Mouse (Mus musculus) activated CD4-positive, CD25-positive, alpha-beta regulatory T cell, adult 9 weeks (primary cell): Measurements from ENCODE around the gene Fbxl15. TPM values are rescaled to one million over a fixed set of nuclear protein-coding genes. Genes with fewer than 3 reads are reported as not detected.

Experiments
- polyA plus RNA-seq: library from polyadenylated mRNA; unstranded; fragments of 100-300 nt; shearing (Covaris generic); gene quantifications from one replicate; pipeline ENCODE4 v1.2.1, GENCODE M21; 2017

The Fbxl15 gene
- polyA plus RNA-seq = 5.4 TPM

GRCm38 (mm10) chr19:46328081-46329030 is at the start of gene Fbxl15:
Gene Fbxl15, plus strand, starts transcription at chr19:46328184.

DNA sequence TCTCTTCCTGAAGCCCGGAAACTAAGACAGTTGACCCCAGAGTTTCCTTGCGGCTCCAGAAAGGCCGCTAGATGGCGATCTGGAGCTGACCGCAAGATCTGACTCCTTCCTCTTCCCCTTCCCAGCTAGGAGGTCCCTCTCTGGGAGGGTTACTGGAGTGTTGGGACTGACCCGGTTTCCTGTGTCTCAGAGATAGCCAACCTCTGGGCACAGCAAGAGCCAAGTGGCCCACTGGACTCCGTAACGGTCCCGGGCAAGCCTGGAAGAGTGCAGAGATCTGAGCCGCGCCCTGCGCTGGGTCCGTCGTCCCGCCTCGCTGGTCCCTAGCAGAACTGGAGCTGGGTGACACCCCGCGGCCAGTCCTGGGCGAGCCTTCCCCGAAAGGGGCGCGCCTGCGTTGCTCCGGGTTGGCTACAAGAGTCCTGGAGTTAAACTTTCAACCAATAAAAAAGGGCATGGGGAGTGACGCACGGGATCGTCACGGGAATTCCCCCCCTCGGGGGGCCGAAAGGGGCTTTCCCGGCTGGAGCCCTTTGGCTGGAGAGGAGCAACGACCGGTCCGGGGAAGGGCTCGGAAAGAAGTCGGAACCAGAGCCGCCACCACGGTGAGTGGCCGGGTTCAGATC is 23.7 kb upstream of the Fbxl15 start, which contains the start of gene Nfkb2:
Gene Nfkb2 (plus strand): TSS at position 105 of the 626 bp plus-strand sequence.

GRCm38 (mm10) chr19:46326756-46327305 is 1.2 kb upstream of the Fbxl15 start, which contains the start of gene Psd:
Gene Psd, minus strand, starts transcription at chr19:46327156.

DNA sequence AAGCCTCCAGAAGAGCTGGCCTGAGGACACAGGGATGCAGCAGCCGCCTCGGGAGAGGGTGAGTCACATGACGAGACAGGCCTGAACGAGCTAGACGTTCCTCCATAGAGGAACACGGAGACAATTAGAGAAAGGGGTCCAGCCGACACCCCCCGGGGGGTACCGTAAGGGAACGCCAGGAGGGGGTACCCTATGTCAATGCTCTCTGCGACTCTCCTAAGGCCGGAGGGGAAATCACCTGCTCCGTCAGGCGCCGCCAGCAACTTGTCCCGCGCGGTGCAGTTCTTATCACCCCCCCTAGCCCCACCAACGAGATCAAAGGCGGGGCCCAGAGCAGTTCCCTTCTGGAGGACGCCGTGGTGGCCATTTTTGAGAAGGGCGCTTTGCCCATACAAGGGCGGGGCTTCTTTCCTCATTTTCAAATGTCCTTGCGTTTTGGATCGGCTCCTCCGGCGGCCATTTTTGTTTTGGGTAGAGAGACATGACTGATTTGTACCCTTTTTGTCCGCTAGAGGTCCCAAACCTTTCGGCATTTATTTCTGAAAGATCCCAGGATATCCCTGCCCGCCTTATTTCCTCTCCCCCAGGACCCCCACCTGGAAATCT is 10.4 kb downstream of the Fbxl15 start, which contains the start of gene Cuedc2:
Gene Cuedc2 (minus strand): TSS at position 372 of the 606 bp plus-strand sequence.

DNA sequence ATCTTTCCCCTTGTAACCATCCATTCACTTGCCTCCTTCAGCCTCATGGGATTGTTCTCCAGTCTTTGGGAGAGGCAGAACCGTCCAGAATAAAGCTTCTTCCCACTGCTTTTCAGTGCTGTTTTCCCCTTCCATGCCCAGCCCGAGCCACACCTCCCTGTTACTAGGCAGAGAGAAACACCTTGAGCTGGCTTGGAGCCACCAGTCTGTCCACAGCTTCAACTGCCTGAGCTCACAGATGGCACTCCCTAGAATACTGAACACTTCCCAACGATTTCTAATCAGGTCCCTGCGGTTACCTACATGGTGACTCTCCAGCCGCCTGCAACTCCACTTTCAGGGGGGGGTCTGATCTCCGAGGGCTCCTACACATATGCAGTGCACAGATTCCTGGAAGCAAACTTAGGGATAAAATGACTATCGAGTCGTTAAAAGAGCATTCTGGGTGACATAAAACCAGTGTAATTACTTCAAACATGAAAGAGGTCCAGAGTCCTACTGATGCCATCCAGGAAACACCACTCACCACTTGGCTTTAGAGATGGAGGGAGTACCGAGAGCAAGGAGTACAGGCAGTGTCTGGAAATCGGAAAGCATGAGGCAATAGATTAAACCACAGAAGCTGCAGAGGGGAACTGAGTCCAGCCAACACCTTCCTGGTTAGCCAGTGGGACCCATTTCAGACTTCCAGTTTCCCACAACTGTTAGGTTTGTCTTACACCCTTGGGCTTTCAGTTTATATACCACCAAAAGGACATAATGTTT is 22.4 kb downstream of the Fbxl15 start, which contains the start of gene 2310034G01Rik:
Gene 2310034G01Rik (minus strand): TSS at position 135 of the 765 bp plus-strand sequence.

Other genes starting within 250 kb of the Fbxl15 start
- gene Elovl3, start 196.3 kb upstream of the Fbxl15 start, polyA plus RNA-seq = not detected
- gene Pitx3, start 179.9 kb upstream of the Fbxl15 start, polyA plus RNA-seq = not detected
- 83.0 TPM for gene Gbf1, start 175.7 kb upstream of the Fbxl15 start, polyA plus RNA-seq
- 78.0 TPM for gene Nfkb2, start 23.9 kb upstream of the Fbxl15 start, polyA plus RNA-seq
- 8.2 TPM for gene Psd, start 1.0 kb upstream of the Fbxl15 start, polyA plus RNA-seq
- 53.1 TPM for gene Cuedc2, start 10.5 kb downstream of the Fbxl15 start, polyA plus RNA-seq
- 10.4 TPM for gene Mfsd13a, start 12.9 kb downstream of the Fbxl15 start, polyA plus RNA-seq
- gene 2310034G01Rik, start 22.1 kb downstream of the Fbxl15 start, polyA plus RNA-seq = 0.79 TPM
- 112 TPM for gene Actr1a, start 67.6 kb downstream of the Fbxl15 start, polyA plus RNA-seq
- gene Sufu, start 68.7 kb downstream of the Fbxl15 start, polyA plus RNA-seq = 38.2 TPM
- gene Trim8, start 173.5 kb downstream of the Fbxl15 start, polyA plus RNA-seq = 31.6 TPM
- gene Arl3, start 245.0 kb downstream of the Fbxl15 start, polyA plus RNA-seq = 22.9 TPM
- gene Sfxn2, start 245.2 kb downstream of the Fbxl15 start, polyA plus RNA-seq = 11.2 TPM